Mouse (Mus musculus) liver, adult 2 months (tissue): ENCODE results near the gene Dus3l. TPM values are rescaled to one million over a fixed set of nuclear protein-coding genes. Genes with fewer than 3 reads are reported as not detected.

Source experiments
- DNase-seq: peaks from one replicate; pipeline ENCODE4 v3.0.0-alpha.2; 2011; ENCODE audit warnings: low read depth, low spot score; ENCODE audit errors: extremely low read depth
- H3K27ac ChIP-seq: fragments of 200-500 bp; replicated peaks from 2 replicates; pipeline ENCODE4 v1.5.1; 2012; ENCODE audit warnings: low read depth, mild to moderate bottlenecking, control low read depth, inconsistent platforms, low read length; ENCODE audit not compliant: insufficient read depth
- H3K27me3 ChIP-seq: fragments of 200-500 bp; 2 replicates; pipeline ENCODE4 v1.6.1; 2012; ENCODE audit warnings: mild to moderate bottlenecking, moderate library complexity, low read length, inconsistent platforms; ENCODE audit not compliant: control insufficient read depth, insufficient read depth
- H3K36me3 ChIP-seq: fragments of 200-500 bp; 2 replicates; pipeline ENCODE4 v1.6.1; 2012; ENCODE audit warnings: low read length, inconsistent platforms; ENCODE audit not compliant: control insufficient read depth, insufficient read depth
- H3K4me1 ChIP-seq: fragments of 200-500 bp; 2 replicates; pipeline ENCODE4 v1.6.1; 2011; ENCODE audit warnings: low read length; ENCODE audit not compliant: control insufficient read depth, insufficient read depth
- H3K4me3 ChIP-seq: fragments of 200-500 bp; 2 replicates; pipeline ENCODE4 v1.5.1; 2011; ENCODE audit warnings: low read depth, mild to moderate bottlenecking, control low read depth, low read length, moderate library complexity; ENCODE audit not compliant: insufficient read depth
- H3K79me2 ChIP-seq: fragments of 200-500 bp; 2 replicates; pipeline ENCODE4 v1.6.1; 2012; ENCODE audit warnings: inconsistent platforms, mild to moderate bottlenecking, low read length, moderate library complexity; ENCODE audit not compliant: control insufficient read depth, insufficient read depth
- H3K9ac ChIP-seq: fragments of 200-500 bp; 2 replicates; pipeline ENCODE4 v1.6.1; 2012; ENCODE audit warnings: low read depth, mild to moderate bottlenecking, control low read depth, inconsistent platforms, low read length
- CTCF ChIP-seq: fragments of 200-500 bp; IDR thresholded peaks from 2 replicates; pipeline ENCODE4 v1.5.1; 2011; ENCODE audit warnings: low read depth, low read length, control low read depth
- POLR2A ChIP-seq: fragments of 200-500 bp; IDR thresholded peaks from 2 replicates; pipeline ENCODE4 v1.6.1; 2011; ENCODE audit warnings: low read length, control low read depth; ENCODE audit not compliant: insufficient read depth; ENCODE audit errors: extremely low read depth
- WGBS: fragments of 180-500 bp; shearing (Covaris S2); methylation state at CpG from one replicate; pipeline ENCODE4 v1.1.7; 2018; 5-methylcytosine and 5-hydroxymethylcytosine counted together
- polyA plus RNA-seq: library from polyadenylated mRNA; depleted of rRNA; stranded (reverse); fragments of >200 nt; gene quantifications from 2 replicates; pipeline ENCODE4 v1.2.3, GENCODE M21; 2012
- total RNA-seq: library from RNA; depleted of rRNA; stranded (reverse); fragments of >200 nt; gene quantifications from 2 replicates; pipeline ENCODE4 v1.2.3, GENCODE M21; 2014

Gene Dus3l
- total and polyA plus RNA-seq, 2 experiments = 7.2 to 25.7 TPM

DNA sequence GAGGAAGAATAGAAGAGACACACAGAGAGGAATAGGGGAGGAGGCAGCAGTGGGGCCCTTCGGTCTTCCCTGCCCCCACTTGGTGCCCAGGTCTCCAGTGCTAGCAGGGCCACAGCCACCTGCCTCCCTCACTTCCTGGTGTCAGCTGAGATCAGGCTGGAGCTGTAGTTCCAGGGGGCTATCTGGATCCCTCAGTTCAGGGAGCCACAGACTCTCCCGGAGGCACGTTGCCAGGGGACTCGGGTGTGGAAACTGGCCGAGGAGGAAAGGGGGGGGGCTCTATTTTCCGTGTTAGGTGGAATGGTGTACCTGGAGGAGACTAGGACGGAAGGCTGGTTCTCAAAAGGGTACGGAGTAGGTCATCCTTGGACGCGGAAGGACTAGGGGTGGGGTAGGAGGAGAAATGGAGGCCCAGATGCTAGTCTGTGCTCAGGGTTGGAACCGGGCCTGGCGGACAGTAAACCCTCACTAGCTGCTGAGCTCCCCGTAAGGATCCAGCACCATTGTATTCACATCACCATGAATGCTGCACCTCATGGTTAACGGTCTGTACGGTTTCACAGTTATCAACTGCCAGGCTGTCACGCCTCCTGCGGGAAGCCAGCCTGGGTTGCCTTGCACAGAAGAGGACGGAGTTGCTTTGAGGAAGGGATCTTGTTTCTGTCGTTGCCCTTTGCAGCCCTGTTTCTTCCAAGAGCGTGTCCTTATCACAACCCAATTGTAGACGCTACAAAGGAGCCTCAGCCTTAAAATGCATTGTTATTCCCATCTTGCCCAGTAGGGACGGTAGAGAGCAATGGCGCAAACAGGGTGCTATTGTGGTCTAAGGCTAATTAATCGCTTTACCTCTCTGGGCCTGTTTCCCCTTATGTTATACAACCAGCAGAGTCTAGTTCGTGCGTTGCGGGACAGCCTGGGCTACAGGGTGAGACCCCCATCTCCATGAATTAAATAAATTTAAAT lies 1.5 kb upstream of the Dus3l start:
- no peak overlapping the region for H3K4me3 ChIP-seq
- no peaks in the 10 kb centered on the region for H3K79me2 ChIP-seq
- H3K27me3 ChIP-seq = no peaks in the 10 kb centered on the region
- no peak for TF ChIP-seq POLR2A
- TF ChIP-seq CTCF = peak; percentile 69
- peaks cover 12% of the 10 kb centered on the region for H3K4me1 ChIP-seq
- H3K27ac ChIP-seq = no peak overlapping the region
- WGBS = 54% methylated on average over 27 of the region's 27 CpGs
- DNase-seq = peak; percentile 21
- no peaks in the 10 kb centered on the region for H3K36me3 ChIP-seq
- no peak overlapping the region for H3K9ac ChIP-seq

DNA sequence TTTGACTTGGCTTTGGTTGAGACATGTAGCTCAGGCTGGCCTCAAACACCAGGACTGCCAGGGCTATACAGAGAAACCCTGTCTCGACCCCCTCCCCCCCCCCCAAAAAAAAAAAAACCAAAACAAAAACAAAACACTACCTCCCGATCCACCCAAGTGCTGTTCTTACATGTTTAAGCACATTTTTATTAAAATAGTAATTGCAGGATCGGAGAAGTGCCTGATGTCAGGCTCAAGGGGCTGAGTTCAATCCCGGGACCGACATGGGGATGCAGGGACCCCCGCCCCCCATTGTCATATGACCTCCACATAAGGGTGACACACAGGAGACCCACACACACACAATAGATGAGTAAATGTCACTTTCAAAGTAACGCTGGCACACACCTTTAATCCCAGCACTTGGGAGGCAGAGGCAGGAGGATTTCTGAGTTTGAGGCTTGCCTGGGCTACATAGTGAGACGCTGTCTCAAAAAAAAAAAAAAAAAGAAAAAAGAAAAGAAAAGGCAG lies 761 bp upstream of the Dus3l start:
- H3K9ac ChIP-seq = no peak overlapping the region
- no peaks in the 10 kb centered on the region for H3K27me3 ChIP-seq
- TF ChIP-seq CTCF (no peak), POLR2A (no peak)
- no peaks in the 10 kb centered on the region for H3K79me2 ChIP-seq
- peak overlapping the region; percentile 62 for H3K27ac ChIP-seq
- H3K4me1 ChIP-seq = peaks cover 12% of the 10 kb centered on the region
- no peak for DNase-seq
- WGBS = 76% methylated on average over 8 of the region's 8 CpGs
- no peak overlapping the region; the same call in 1 of the 2 replicates for H3K4me3 ChIP-seq
- H3K36me3 ChIP-seq = no peaks in the 10 kb centered on the region; the same call in 1 of the 2 replicates

DNA sequence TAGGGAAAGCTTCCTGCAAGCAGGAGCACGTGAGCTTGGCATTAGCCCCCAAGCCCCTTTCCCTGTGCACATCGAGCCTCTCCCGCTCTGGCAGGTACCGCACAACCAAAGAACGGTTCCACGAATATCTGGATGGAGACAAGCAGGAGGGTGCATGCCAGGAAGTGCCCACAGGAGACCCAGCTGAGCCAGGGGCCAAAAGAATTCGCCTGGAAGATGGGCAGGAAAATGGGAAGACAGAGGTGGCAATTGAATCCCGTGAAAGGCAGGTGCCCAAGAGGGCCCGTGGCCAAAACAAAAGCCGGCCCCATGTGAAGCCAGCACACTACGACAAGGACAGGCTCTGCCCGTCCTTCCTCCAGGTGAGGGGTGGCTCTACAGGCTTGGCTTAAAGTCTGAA lies 874 bp downstream of the Dus3l start:
- peak overlapping the region; percentile 51 for H3K9ac ChIP-seq
- H3K4me3 ChIP-seq = peak overlapping the region; percentile 35
- DNase-seq = no peak
- peaks cover 12% of the 10 kb centered on the region for H3K4me1 ChIP-seq
- H3K79me2 ChIP-seq = no peaks in the 10 kb centered on the region
- TF ChIP-seq CTCF (no peak), POLR2A (no peak)
- peaks cover 3% of the 10 kb centered on the region; the same call in 1 of the 2 replicates for H3K36me3 ChIP-seq
- peak overlapping the region; percentile 35 for H3K27ac ChIP-seq
- H3K27me3 ChIP-seq = no peaks in the 10 kb centered on the region
- 12% methylated on average over 12 of the region's 12 CpGs for WGBS

DNA sequence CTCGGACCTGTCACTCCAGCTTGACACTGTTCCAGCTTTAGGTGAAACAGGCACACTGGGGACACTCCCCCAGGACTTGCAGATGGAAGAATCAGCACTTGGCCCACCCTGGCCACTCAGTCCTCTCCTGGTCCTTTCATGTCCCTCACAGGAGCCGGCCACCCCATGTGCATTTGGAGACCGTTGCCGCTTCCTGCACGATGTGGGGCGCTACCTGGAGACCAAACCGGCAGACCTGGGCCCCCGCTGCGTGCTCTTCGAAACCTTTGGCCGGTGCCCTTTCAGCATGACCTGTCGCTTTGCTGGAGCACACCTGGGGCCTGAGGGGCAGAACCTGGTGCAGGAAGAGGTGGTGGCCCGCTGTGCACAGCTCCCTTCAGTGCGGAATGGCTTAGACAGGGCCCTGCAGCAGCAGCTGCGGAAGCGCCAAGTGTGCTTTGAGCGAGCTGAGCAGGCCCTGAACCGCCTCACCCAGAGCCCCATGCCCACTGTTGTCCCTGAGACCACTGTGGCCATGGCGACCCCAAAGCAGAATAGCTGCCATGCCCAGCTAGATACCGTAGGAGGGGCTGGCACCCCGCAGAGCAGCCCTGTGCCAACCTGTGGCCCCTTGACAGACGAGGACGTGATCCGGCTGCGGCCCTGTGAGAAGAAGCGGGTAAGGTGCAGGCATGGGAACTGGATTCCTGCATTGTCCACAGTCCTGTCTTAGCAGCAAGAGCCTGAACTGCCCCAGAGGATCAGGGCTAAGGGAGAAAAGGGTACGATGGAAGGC lies 2.3 kb downstream of the Dus3l start:
- peaks cover 3% of the 10 kb centered on the region; the same call in 1 of the 2 replicates for H3K36me3 ChIP-seq
- no peak overlapping the region for H3K9ac ChIP-seq
- no peaks in the 10 kb centered on the region for H3K79me2 ChIP-seq
- peaks cover 10% of the 10 kb centered on the region for H3K4me1 ChIP-seq
- no peaks in the 10 kb centered on the region for H3K27me3 ChIP-seq
- no peak for DNase-seq
- TF ChIP-seq CTCF = no peak
- H3K4me3 ChIP-seq = no peak overlapping the region
- H3K27ac ChIP-seq = no peak overlapping the region
- 97% methylated on average over 27 of the region's 27 CpGs for WGBS

DNA sequence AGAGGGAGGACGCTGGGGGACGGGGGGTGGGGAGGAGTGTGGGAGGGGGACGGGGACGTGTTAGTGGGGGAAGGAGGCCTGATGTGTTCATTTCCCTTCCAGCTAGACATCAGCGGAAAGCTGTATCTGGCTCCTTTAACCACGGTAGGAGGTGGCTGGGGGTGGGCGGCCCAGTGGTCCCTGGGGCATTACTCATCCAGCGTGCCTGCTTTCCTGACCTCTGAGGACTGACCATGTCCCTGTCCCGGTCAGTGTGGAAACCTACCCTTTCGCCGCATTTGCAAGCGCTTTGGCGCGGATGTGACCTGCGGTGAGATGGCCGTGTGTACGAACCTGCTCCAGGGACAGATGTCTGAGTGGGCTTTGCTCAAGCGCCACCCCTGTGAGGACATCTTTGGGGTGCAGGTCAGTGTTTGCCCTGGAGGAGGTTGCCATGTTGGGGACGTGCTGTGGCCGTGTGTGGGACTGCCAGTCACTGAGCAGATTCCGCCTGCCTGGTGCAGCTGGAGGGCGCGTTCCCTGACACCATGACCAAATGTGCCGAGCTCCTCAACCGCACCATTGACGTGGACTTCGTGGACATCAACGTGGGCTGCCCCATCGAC lies 3.1 kb downstream of the Dus3l start:
- peaks cover 3% of the 10 kb centered on the region; the same call in 1 of the 2 replicates for H3K36me3 ChIP-seq
- peaks cover 6% of the 10 kb centered on the region for H3K4me1 ChIP-seq
- H3K27ac ChIP-seq = no peak overlapping the region
- H3K4me3 ChIP-seq = no peak overlapping the region
- no peak for TF ChIP-seq POLR2A
- no peak for TF ChIP-seq CTCF
- WGBS = 97% methylated on average over 29 of the region's 29 CpGs
- DNase-seq = no peak
- no peaks in the 10 kb centered on the region for H3K27me3 ChIP-seq
- H3K9ac ChIP-seq = no peak overlapping the region
- no peaks in the 10 kb centered on the region for H3K79me2 ChIP-seq
